ENCODE assay signal across 9 mouse cellular contexts in the genomic region with DNA sequence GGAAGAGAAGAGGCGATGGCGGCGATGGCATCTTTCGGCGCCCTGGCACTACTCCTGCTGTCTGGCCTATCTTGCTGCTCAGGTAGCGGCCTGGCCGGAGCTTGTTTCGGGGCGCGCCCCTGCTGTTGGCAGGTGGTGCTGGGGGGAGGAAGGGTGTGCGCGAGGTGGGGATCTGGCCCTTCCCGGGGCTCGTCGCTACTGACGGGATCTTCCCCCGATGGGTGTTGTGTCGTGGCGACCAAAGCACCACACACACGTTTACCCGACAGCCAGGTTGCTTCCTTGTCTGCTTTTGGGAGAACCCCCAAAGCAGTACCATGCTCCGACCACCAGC. TPM values are rescaled to one million over a fixed set of nuclear protein-coding genes. Genes with fewer than 3 reads are reported as not detected.
A peak's percentile ranks its signal among the peaks of the same experiment; 100 is the strongest.
DNase-seq lines count a peak whose midpoint lies in the region; ATAC-seq lines count a peak whose summit lies in the region.
"Had no signal": no experiment of that assay in that cellular context is flagged by ENCODE, and none has a peak within 500 bp of the region (broad histone marks: within the 10 kb centered on the region; RNA-seq: fewer than 3 reads in every experiment).

No protein-coding gene starts in this region.

- H3K4me1 ChIP-seq in kidney, embryonic 16.5 days (ENCODE audit: insufficient read depth, low read length) = 0 out of 2 replicates have a peak, but pooled peaks cover 7% of the 10 kb centered on the region
- H3K4me1 ChIP-seq in brown adipose tissue, adult 24 weeks (ENCODE audit: control insufficient read depth, insufficient read depth, insufficient read length, low read length) = peaks cover 2% of the 10 kb centered on the region; the same call in 1 of the 2 replicates
- peaks cover 19% of the 10 kb centered on the region for H3K4me1 ChIP-seq in hindbrain, embryonic 16.5 days (ENCODE audit: control insufficient read depth, insufficient read depth, low read depth, low read length)
- H3K4me1 ChIP-seq in midbrain, embryonic 16.5 days (ENCODE audit: control insufficient read depth, insufficient read depth, low read length) = peaks cover 28% of the 10 kb centered on the region

- H3K27ac ChIP-seq in kidney, embryonic 16.5 days (ENCODE audit: low read length) = peak overlapping the region; percentile 68
- H3K27ac ChIP-seq in brown adipose tissue, adult 24 weeks (replicated peaks; ENCODE audit: low read depth, low read length) = peak overlapping the region; percentile 73
- H3K27ac ChIP-seq in hindbrain, embryonic 16.5 days (ENCODE audit: low read depth, low read length) = peak overlapping the region; percentile 60
- H3K27ac ChIP-seq in midbrain, embryonic 16.5 days (ENCODE audit: low read length) = peak overlapping the region; percentile 87

- H3K4me2 ChIP-seq in kidney, embryonic 16.5 days (replicated peaks; ENCODE audit: low read depth, low read length) = peak overlapping the region; percentile 60
- H3K4me2 ChIP-seq in hindbrain, embryonic 16.5 days (ENCODE audit: low read length) = peak overlapping the region; percentile 61
- H3K4me2 ChIP-seq in midbrain, embryonic 16.5 days (ENCODE audit: low read length) = peak overlapping the region; percentile 67

- 8% methylated on average over 21 of the region's 22 CpGs for WGBS in kidney, embryonic 16.5 days
- 9% methylated on average over 16 of the region's 22 CpGs for WGBS in hindbrain, embryonic 16.5 days
- 12% methylated on average over 17 of the region's 22 CpGs for WGBS in midbrain, embryonic 16.5 days

- DNase-seq in kidney, postnatal 4 days = no peak
- no peak for DNase-seq in cerebellum, postnatal 36 days
- no peak for DNase-seq in layer of hippocampus, adult 18-20 months (ENCODE audit: low spot score in 2 of 2)
- no peak for DNase-seq in adrenal gland, adult 8-10 months

- no peaks in the 10 kb centered on the region; the same call in 1 of the 2 replicates for H3K27me3 ChIP-seq in kidney, embryonic 16.5 days (ENCODE audit: insufficient read depth, low read length)
- no peaks in the 10 kb centered on the region for H3K27me3 ChIP-seq in hindbrain, embryonic 16.5 days (replicated peaks; ENCODE audit: control insufficient read depth, insufficient read depth, low read length)
- no peaks in the 10 kb centered on the region for H3K27me3 ChIP-seq in midbrain, embryonic 16.5 days (ENCODE audit: control insufficient read depth, insufficient read depth, low read depth, low read length)

- H3K36me3 ChIP-seq in kidney, embryonic 16.5 days (ENCODE audit: insufficient read depth, low read length) = peaks cover 6% of the 10 kb centered on the region; the same call in 1 of the 2 replicates
- 0 out of 2 replicates have a peak, but pooled peaks cover 2% of the 10 kb centered on the region for H3K36me3 ChIP-seq in hindbrain, embryonic 16.5 days (ENCODE audit: control insufficient read depth, insufficient read depth, low read length)
- H3K36me3 ChIP-seq in midbrain, embryonic 16.5 days (ENCODE audit: control insufficient read depth, insufficient read depth, low read length) = no peaks in the 10 kb centered on the region

- peak overlapping the region; percentile 70 for H3K4me3 ChIP-seq in kidney, embryonic 16.5 days (ENCODE audit: low read length)
- peak overlapping the region; percentile 68 for H3K4me3 ChIP-seq in brown adipose tissue, adult 24 weeks (ENCODE audit: insufficient read depth, low read depth, low read length)
- H3K4me3 ChIP-seq in hindbrain, embryonic 16.5 days (ENCODE audit: low read length) = peak overlapping the region; percentile 58
- H3K4me3 ChIP-seq in midbrain, embryonic 16.5 days (ENCODE audit: low read depth, low read length) = peak overlapping the region; percentile 57

- peak overlapping the region; percentile 84 for H3K9ac ChIP-seq in kidney, embryonic 16.5 days (replicated peaks; ENCODE audit: low read length)
- H3K9ac ChIP-seq in hindbrain, embryonic 16.5 days (ENCODE audit: low read depth, low read length) = peak overlapping the region; percentile 73
- H3K9ac ChIP-seq in midbrain, embryonic 16.5 days (ENCODE audit: low read depth, low read length) = peak overlapping the region; percentile 73

- peak; percentile 49 for ATAC-seq in kidney, embryonic 16.5 days (ENCODE audit: low FRiP score, low TSS enrichment)
- ATAC-seq in hindbrain, embryonic 16.5 days = no peak; the same call in 1 of the 2 replicates
- ATAC-seq in midbrain, embryonic 16.5 days = peak; percentile 46; the same call in 1 of the 2 replicates

- no peaks in the 10 kb centered on the region for H3K9me3 ChIP-seq in kidney, embryonic 16.5 days (ENCODE audit: low read length)
- no peaks in the 10 kb centered on the region for H3K9me3 ChIP-seq in hindbrain, embryonic 16.5 days (ENCODE audit: control insufficient read depth, low read length)
- H3K9me3 ChIP-seq in midbrain, embryonic 16.5 days (replicated peaks; ENCODE audit: control insufficient read depth, low read length, poor library complexity, severe bottlenecking) = no peaks in the 10 kb centered on the region

RNA-seq across cellular contexts. Expression of gene Ssr4, which starts 0.4 kb away (rescaled TPM):
- polyA plus RNA-seq in kidney, embryonic 16.5 days (2015; fragmentation: Nextera tagmentation; extraction: Ambion mirVana) = 182 and 199 TPM in 2 replicates
- 189 and 210 TPM in 2 replicates for polyA plus RNA-seq in brown adipose tissue, adult 24 weeks (2012; ENCODE audit: insufficient read depth, insufficient read length, missing spikeins)
- 145 and 162 TPM in 2 replicates for polyA plus RNA-seq in hindbrain, embryonic 16.5 days (2015; fragmentation: Nextera tagmentation; extraction: Ambion mirVana)
- polyA plus RNA-seq in midbrain, embryonic 16.5 days (2015; fragmentation: Nextera tagmentation; extraction: Ambion mirVana) = 126 and 131 TPM in 2 replicates
- 10 to 100 TPM; 87.4 to 87.6 TPM for total RNA-seq in layer of hippocampus, adult 18-20 months (2021)
- 100 to 1,000 TPM; 150 to 176 (median 163) TPM for total RNA-seq in adrenal gland, adult 8-10 months (2022)

RNA-seq across cellular contexts. Expression of gene Idh3g, which starts 0.5 kb away (rescaled TPM):
- 270 and 296 TPM in 2 replicates for polyA plus RNA-seq in kidney, embryonic 16.5 days (2015; fragmentation: Nextera tagmentation; extraction: Ambion mirVana)
- 1,669 and 1,851 TPM in 2 replicates for polyA plus RNA-seq in brown adipose tissue, adult 24 weeks (2012; ENCODE audit: insufficient read depth, insufficient read length, missing spikeins)
- 275 and 285 TPM in 2 replicates for polyA plus RNA-seq in hindbrain, embryonic 16.5 days (2015; fragmentation: Nextera tagmentation; extraction: Ambion mirVana)
- 232 and 252 TPM in 2 replicates for polyA plus RNA-seq in midbrain, embryonic 16.5 days (2015; fragmentation: Nextera tagmentation; extraction: Ambion mirVana)
- 100 to 1,000 TPM; 194 to 204 TPM for total RNA-seq in layer of hippocampus, adult 18-20 months (2021)
- 100 to 1,000 TPM; 295 to 431 (median 378) TPM for total RNA-seq in adrenal gland, adult 8-10 months (2022)

RNA-seq across cellular contexts. Expression of gene Srpk3, which starts 13.0 kb away (rescaled TPM):
- polyA plus RNA-seq in kidney, embryonic 16.5 days (2015; fragmentation: Nextera tagmentation; extraction: Ambion mirVana) = 4.7 and 4.8 TPM in 2 replicates
- 0.71 TPM in 1 of 2 replicates, not detected in the other for polyA plus RNA-seq in brown adipose tissue, adult 24 weeks (2012; ENCODE audit: insufficient read depth, insufficient read length, missing spikeins)
- 1.9 and 4.4 TPM in 2 replicates for polyA plus RNA-seq in hindbrain, embryonic 16.5 days (2015; fragmentation: Nextera tagmentation; extraction: Ambion mirVana)
- 2.0 and 2.4 TPM in 2 replicates for polyA plus RNA-seq in midbrain, embryonic 16.5 days (2015; fragmentation: Nextera tagmentation; extraction: Ambion mirVana)
- total RNA-seq in layer of hippocampus, adult 18-20 months (2021) = 1 to 10 TPM; 2.7 to 6.3 TPM
- under 1 TPM; 0.42 to 0.71 (median 0.52) TPM for total RNA-seq in adrenal gland, adult 8-10 months (2022)
- total RNA-seq: granulocyte monocyte progenitor cell, adult 5-6 weeks had no signal

RNA-seq across cellular contexts. Expression of gene Plxnb3, which starts 30.3 kb away (rescaled TPM):
- 0.30 and 0.32 TPM in 2 replicates for polyA plus RNA-seq in kidney, embryonic 16.5 days (2015; fragmentation: Nextera tagmentation; extraction: Ambion mirVana)
- polyA plus RNA-seq in brown adipose tissue, adult 24 weeks (2012; ENCODE audit: insufficient read depth, insufficient read length, missing spikeins) = 0.33 and 0.55 TPM in 2 replicates
- 0.90 and 1.2 TPM in 2 replicates for polyA plus RNA-seq in hindbrain, embryonic 16.5 days (2015; fragmentation: Nextera tagmentation; extraction: Ambion mirVana)
- 0.25 and 0.40 TPM in 2 replicates for polyA plus RNA-seq in midbrain, embryonic 16.5 days (2015; fragmentation: Nextera tagmentation; extraction: Ambion mirVana)
- 10 to 100 TPM; 11.7 to 12.2 TPM for total RNA-seq in layer of hippocampus, adult 18-20 months (2021)
- under 1 TPM; 0.38 to 0.74 (median 0.55) TPM for total RNA-seq in adrenal gland, adult 8-10 months (2022)

RNA-seq across cellular contexts. Expression of gene Pdzd4, which starts 37.6 kb away (rescaled TPM):
- polyA plus RNA-seq in kidney, embryonic 16.5 days (2015; fragmentation: Nextera tagmentation; extraction: Ambion mirVana) = 0.59 and 0.84 TPM in 2 replicates
- polyA plus RNA-seq in brown adipose tissue, adult 24 weeks (2012; ENCODE audit: insufficient read depth, insufficient read length, missing spikeins) = 0.36 and 0.58 TPM in 2 replicates
- 3.1 and 4.0 TPM in 2 replicates for polyA plus RNA-seq in hindbrain, embryonic 16.5 days (2015; fragmentation: Nextera tagmentation; extraction: Ambion mirVana)
- polyA plus RNA-seq in midbrain, embryonic 16.5 days (2015; fragmentation: Nextera tagmentation; extraction: Ambion mirVana) = 4.8 TPM in 2 replicates
- total RNA-seq in layer of hippocampus, adult 18-20 months (2021) = 100 to 1,000 TPM in 1 of 2 experiments, 10 to 100 TPM in 1; 95.8 to 104 TPM
- total RNA-seq in adrenal gland, adult 8-10 months (2022) = 1 to 10 TPM; 4.4 to 8.1 (median 6.4) TPM
